Mouse (Mus musculus): Measurements from ENCODE around the gene Megf8.
"Not testable (repeated sequence)": the region's sequence is repeated elsewhere in the genome, so short reads cannot be mapped to it uniquely, and the experiment has no call there.

Megf8 gene

GRCm38 (mm10) chr7:25382541-25382940 lies 65.6 kb downstream of the Megf8 start:
- DNase-seq (ENCODE audit: low spot score in 2 of 2): no peak

GRCm38 (mm10) chr7:25383385-25383784 lies 66.4 kb downstream of the Megf8 start:
- no peak for DNase-seq (ENCODE audit: low spot score in 2 of 2)

- DNase-seq (ENCODE audit: low spot score in 2 of 2): no peak
Measured at GRCm38 (mm10) chr7:25383891-25384290, 66.9 kb downstream of the Megf8 start.

GRCm38 (mm10) chr7:25384318-25384717 lies 67.4 kb downstream of the Megf8 start:
- no peak for DNase-seq (ENCODE audit: low spot score in 2 of 2)

GRCm38 (mm10) chr7:25384818-25385217 lies 67.9 kb downstream of the Megf8 start:
- DNase-seq (ENCODE audit: low spot score in 2 of 2): no peak

- no peak for DNase-seq (ENCODE audit: low spot score in 2 of 2)
Measured at GRCm38 (mm10) chr7:25385259-25385658, 68.3 kb downstream of the Megf8 start.

GRCm38 (mm10) chr7:25385850-25386555 lies 69.0 kb downstream of the Megf8 start:
- DNase-seq (ENCODE audit: low spot score in 2 of 2): no peak

GRCm38 (mm10) chr7:25387811-25388440 lies 71.0 kb downstream of the Megf8 start:
- no peak for DNase-seq (ENCODE audit: low spot score in 2 of 2)

- DNase-seq (ENCODE audit: low spot score in 2 of 2): no peak
Measured at GRCm38 (mm10) chr7:25388916-25389315, 72.0 kb downstream of the Megf8 start.

- DNase-seq (ENCODE audit: low spot score in 2 of 2): no peak
Measured at GRCm38 (mm10) chr7:25390054-25390770, 73.2 kb downstream of the Megf8 start.

- DNase-seq (ENCODE audit: low spot score in 2 of 2): no peak
Measured at GRCm38 (mm10) chr7:25390986-25391385, 74.0 kb downstream of the Megf8 start.

GRCm38 (mm10) chr7:25391856-25392453 lies 75.0 kb downstream of the Megf8 start:
- DNase-seq (ENCODE audit: low spot score in 2 of 2): no peak

- peak in 1 of 2 experiments; percentile 22 for DNase-seq (ENCODE audit: low spot score in 2 of 2)
Measured at GRCm38 (mm10) chr7:25392851-25393250, 75.9 kb downstream of the Megf8 start.

- DNase-seq (ENCODE audit: low spot score in 2 of 2): no peak
Measured at GRCm38 (mm10) chr7:25393451-25394210, 76.7 kb downstream of the Megf8 start.

- no peak for DNase-seq (ENCODE audit: low spot score in 2 of 2)
Measured at GRCm38 (mm10) chr7:25394754-25395153, 77.8 kb downstream of the Megf8 start.

- DNase-seq (ENCODE audit: low spot score in 2 of 2): no peak
Measured at GRCm38 (mm10) chr7:25395186-25395557, 78.2 kb downstream of the Megf8 start.

- peak; percentile 92 to 97 for DNase-seq (ENCODE audit: low spot score in 2 of 2)
Measured at GRCm38 (mm10) chr7:25395558-25396521, 78.9 kb downstream of the Megf8 start.

- DNase-seq (ENCODE audit: low spot score in 2 of 2): peak in 1 of 2 experiments; percentile 15
Measured at GRCm38 (mm10) chr7:25396621-25397020, 79.7 kb downstream of the Megf8 start.

- no peak for DNase-seq (ENCODE audit: low spot score in 2 of 2)
Measured at GRCm38 (mm10) chr7:25398610-25399009, 81.6 kb downstream of the Megf8 start, which contains the start of gene Lipe. Lipe (minus strand) TSS chr7:25398710.

- not testable (repeated sequence) for DNase-seq (ENCODE audit: low spot score in 2 of 2)
Measured at GRCm38 (mm10) chr7:25399028-25399427, 82.1 kb downstream of the Megf8 start.

All from left cerebral cortex, adult 9 months (tissue).